Mouse (Mus musculus) testis, adult 2 months (tissue): ENCODE data around the gene Dnaaf5.

Experiments used
- CTCF ChIP-seq: fragments of 200-500 bp; IDR thresholded peaks from 2 replicates; pipeline ENCODE4 v1.5.1; 2012; ENCODE audit warnings: low read depth, mild to moderate bottlenecking, inconsistent platforms, low read length, moderate library complexity; ENCODE audit not compliant: control insufficient read depth, insufficient read depth, insufficient replicate concordance
- POLR2A ChIP-seq: fragments of 200-500 bp; IDR thresholded peaks from 2 replicates; pipeline ENCODE4 v1.6.1; 2012; ENCODE audit warnings: low read depth, mild to moderate bottlenecking, inconsistent platforms, low read length, moderate library complexity; ENCODE audit not compliant: control insufficient read depth

DNA sequence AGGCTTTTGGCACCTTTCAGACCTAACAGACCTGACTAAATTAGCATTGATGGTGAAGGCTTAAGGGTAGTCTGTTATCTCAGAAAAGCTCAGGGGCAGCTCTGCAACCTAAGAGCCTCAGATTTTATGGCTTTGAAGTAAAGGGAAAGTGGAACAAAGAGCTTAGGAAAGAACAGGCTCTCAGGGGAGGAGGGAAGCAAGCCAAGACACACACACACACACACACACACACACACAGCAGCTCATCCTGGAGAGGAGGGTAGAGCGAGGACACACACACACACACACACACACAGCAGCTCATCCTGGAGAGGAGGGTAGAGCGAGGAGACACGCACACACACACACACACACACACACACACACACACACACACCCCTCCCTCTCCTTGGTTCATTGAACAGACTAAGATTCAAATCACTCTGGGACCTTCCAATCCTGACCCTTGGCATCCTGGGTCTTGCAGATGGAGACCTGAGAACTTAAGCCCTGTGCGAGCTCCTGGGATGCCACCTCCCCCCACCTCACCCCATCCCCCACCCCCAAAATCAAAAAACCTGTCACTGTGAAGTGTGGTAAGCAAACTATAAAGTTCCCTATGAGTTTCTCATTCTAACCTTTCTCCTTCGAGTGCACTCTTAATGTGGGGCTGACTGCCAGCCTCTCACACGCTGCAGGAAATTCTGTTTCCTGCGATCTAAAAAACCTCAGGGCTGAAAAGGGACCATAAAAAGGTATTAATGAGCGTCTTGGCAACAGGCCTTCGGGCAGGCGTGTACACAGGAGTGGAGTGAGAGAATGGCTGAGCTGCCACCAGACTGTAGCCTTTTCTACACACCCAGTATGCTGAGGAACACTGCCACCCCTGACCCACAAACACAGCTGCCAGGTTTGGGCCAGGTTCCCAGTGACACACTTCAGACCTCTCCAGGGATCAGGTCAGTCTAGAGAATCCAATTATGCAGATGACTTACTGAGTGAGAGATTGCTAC is 24.8 kb downstream of the Dnaaf5 start:
- TF ChIP-seq CTCF (no peak), POLR2A (no peak)
